Mouse (Mus musculus) intestine, postnatal 0 days (tissue): ENCODE data around the gene Ugt1a9. TPM values are rescaled to one million over a fixed set of nuclear protein-coding genes. Genes with fewer than 3 reads are reported as not detected.
"Not testable (repeated sequence)": the region's sequence is repeated elsewhere in the genome, so short reads cannot be mapped to it uniquely, and the experiment has no call there.

Source experiments
- ATAC-seq: fragments of 200-750 bp; cut with Nextera tagmentation; 2 replicates; pipeline ENCODE4 v1.8.0; 2017; ENCODE audit warnings: mild to moderate bottlenecking, moderate TSS enrichment, moderate library complexity
- H3K27ac ChIP-seq: fragments of 300-500 bp; sonication (generic); 2 replicates; pipeline ENCODE4 v1.5.1; 2014; ENCODE audit warnings: mild to moderate bottlenecking, low read depth, low read length, moderate library complexity
- H3K27me3 ChIP-seq: fragments of 300-500 bp; sonication (generic); replicated peaks from 2 replicates; pipeline ENCODE4 v1.6.1; 2014; ENCODE audit warnings: low read length, mixed read lengths; ENCODE audit not compliant: control insufficient read depth, insufficient read depth
- H3K36me3 ChIP-seq: fragments of 300-500 bp; sonication (generic); 2 replicates; pipeline ENCODE4 v1.6.1; 2014; ENCODE audit warnings: mild to moderate bottlenecking, moderate library complexity; ENCODE audit not compliant: control insufficient read depth, insufficient read depth
- H3K4me1 ChIP-seq: fragments of 300-500 bp; sonication (generic); replicated peaks from 2 replicates; pipeline ENCODE4 v1.6.1; 2014; ENCODE audit warnings: antibody characterized with exemption, low read length, mixed read lengths; ENCODE audit not compliant: control insufficient read depth, insufficient read depth
- H3K4me2 ChIP-seq: fragments of 300-500 bp; sonication (generic); replicated peaks from 2 replicates; pipeline ENCODE4 v1.6.1; 2014; ENCODE audit warnings: low read depth, mild to moderate bottlenecking, moderate library complexity
- H3K4me3 ChIP-seq: fragments of 300-500 bp; sonication (generic); 2 replicates; pipeline ENCODE4 v1.5.1; 2014; ENCODE audit warnings: low read depth, low read length
- H3K9ac ChIP-seq: fragments of 300-500 bp; sonication (generic); 2 replicates; pipeline ENCODE4 v1.6.1; 2014; ENCODE audit warnings: mild to moderate bottlenecking, low read depth, low read length
- H3K9me3 ChIP-seq: fragments of 300-500 bp; sonication (generic); 2 replicates; pipeline ENCODE4 v1.6.1; 2016; ENCODE audit warnings: mixed run types; ENCODE audit not compliant: control insufficient read depth
- CTCF ChIP-seq: sonication (generic); IDR thresholded peaks from 2 replicates; pipeline ENCODE4 v1.5.1; 2016; ENCODE audit warnings: low read depth, mild to moderate bottlenecking, control low read depth, antibody characterized with exemption, moderate library complexity
- WGBS: fragments of 180-500 bp; shearing (Covaris S2); extraction: QIAGEN DNeasy Blood & Tissue Kit; methylation state at CpG from one replicate; pipeline ENCODE4 v1.1.7; 2014; 5-methylcytosine and 5-hydroxymethylcytosine counted together
- polyA plus RNA-seq: library from polyadenylated mRNA; unstranded; fragments of >200 nt; fragmentation: Nextera tagmentation; extraction: Ambion mirVana; gene quantifications from 2 replicates; pipeline ENCODE4 v1.2.1, GENCODE M21; 2015

The Ugt1a9 gene
- polyA plus RNA-seq, 1 experiment from 2014 or later = 38.4 TPM

DNA sequence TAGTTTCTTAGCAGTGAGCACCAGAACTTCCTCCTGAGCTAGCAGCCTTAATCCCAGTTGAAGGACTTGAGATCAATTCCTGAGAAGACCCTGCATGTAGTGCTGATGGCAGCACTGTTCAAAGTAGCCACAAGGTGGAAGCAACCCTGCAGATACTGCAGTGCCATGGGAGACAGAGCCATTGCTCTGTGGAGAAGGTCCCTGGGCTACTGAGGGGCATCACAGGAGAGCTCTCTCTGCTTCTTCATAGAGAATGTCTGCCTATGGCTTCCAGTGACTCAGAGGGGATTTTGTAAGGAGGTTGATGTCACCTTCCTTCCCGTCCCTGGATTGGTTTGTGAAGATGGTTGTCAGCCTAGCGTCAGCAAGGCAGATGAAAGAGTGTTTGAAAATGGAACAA lies 79.5 kb downstream of the Ugt1a9 start:
- not testable (repeated sequence) for H3K4me2 ChIP-seq, ATAC-seq, H3K9me3 ChIP-seq, H3K4me1 ChIP-seq, H3K36me3 ChIP-seq, H3K4me3 ChIP-seq, H3K9ac ChIP-seq, H3K27me3 ChIP-seq, H3K27ac ChIP-seq
- WGBS = 78% methylated on average over 2 of the region's 2 CpGs
- peak; percentile 66 for TF ChIP-seq CTCF

DNA sequence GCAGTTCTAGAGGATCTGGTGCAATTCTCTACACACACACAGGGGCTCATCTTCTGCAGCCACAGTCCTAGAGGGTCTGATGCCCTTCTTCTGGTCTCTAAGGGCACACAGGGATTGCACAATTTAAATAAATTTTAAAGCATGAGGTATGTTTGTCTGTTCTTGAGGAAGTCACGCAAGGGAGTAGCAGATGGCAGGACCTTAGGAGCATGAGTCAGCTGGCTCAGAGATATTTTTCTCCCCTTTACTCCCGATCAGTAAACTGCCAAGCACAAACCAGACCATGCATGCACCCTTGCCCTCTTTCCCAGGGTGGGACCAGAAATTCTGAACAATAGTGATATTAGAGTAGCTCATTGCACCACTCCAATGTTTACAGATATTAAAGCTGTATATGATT lies 87.8 kb downstream of the Ugt1a9 start:
- Histone ChIP-seq H3K4me3 (no peak overlapping the region), H3K4me1 (no peaks in the 10 kb centered on the region), H3K27me3 (no peaks in the 10 kb centered on the region), H3K4me2 (no peak overlapping the region), H3K36me3 (no peaks in the 10 kb centered on the region), H3K9me3 (no peaks in the 10 kb centered on the region), H3K9ac (no peak overlapping the region), H3K27ac (no peak overlapping the region)
- ATAC-seq = peak; percentile 31
- 24% methylated on average over 2 of the region's 2 CpGs for WGBS
- TF ChIP-seq CTCF = no peak

- Histone ChIP-seq H3K27ac (no peak within 1 kb of the TSS), H3K4me3 (no peak within 1 kb of the TSS), H3K36me3 (no peaks in the 10 kb centered on the region), H3K9me3 (no peaks in the 10 kb centered on the region; the same call in 1 of the 2 replicates), H3K27me3 (no peaks in the 10 kb centered on the region), H3K9ac (no peak within 1 kb of the TSS), H3K4me2 (no peak within 1 kb of the TSS), H3K4me1 (no peaks in the 10 kb centered on the region)
- no peak for TF ChIP-seq CTCF
- ATAC-seq = no peak
- WGBS = 78% methylated on average over 5 of the region's 5 CpGs
Observed at GRCm38 (mm10) chr1:88165711-88166110, 95.1 kb downstream of the Ugt1a9 start, which contains the start of gene Ugt1a5. TSS of gene Ugt1a5 (plus strand) at chr1:88166012.

DNA sequence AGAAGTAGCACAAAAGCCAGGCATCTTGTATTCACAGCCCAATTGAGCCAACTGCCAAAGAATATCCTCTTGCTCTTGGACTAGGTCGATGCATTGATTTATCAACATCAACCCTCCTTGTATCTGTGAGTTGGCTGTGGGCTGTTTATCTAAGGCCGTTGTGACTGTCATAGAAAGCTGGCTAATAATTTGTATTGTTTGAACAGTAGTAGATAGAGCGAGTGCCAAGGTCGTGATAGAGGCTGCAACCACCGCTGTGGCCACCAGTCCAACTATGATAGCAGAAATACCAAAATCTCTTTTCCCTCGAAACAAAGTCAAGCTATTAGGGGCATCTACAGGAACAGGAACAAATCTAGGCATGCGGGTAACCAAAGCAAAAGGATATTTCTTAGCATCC lies 101.6 kb downstream of the Ugt1a9 start:
- not testable (repeated sequence) for H3K4me1 ChIP-seq, H3K9me3 ChIP-seq, H3K36me3 ChIP-seq, H3K4me2 ChIP-seq, H3K4me3 ChIP-seq, H3K27ac ChIP-seq, ATAC-seq, H3K9ac ChIP-seq, H3K27me3 ChIP-seq
- WGBS = 70% methylated on average over 5 of the region's 7 CpGs

DNA sequence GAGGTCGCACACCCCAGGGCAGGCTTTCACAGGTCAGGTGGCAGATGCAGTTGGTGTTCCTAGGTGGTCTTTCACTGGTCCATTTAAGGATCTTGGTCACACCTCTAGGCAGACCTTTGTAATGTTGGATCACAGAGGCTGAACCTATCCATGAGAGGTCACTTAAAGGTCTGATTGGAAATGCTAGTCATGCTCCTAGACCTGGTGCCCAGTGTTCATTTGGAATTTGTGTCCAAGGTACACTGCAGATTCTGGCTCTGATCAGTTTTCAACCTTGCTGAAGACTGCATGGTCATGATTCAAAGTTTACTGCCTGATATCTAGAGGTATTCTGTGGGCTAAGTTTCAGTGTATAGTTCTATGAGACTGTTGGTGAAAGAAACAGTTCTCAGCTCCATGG lies 109.1 kb downstream of the Ugt1a9 start:
- H3K4me3 ChIP-seq = no peak overlapping the region
- no peak overlapping the region for H3K27ac ChIP-seq
- WGBS = 95% methylated on average over 1 of the region's 1 CpGs
- ATAC-seq = no peak
- no peaks in the 10 kb centered on the region for H3K4me1 ChIP-seq
- H3K27me3 ChIP-seq = no peaks in the 10 kb centered on the region
- no peak overlapping the region for H3K4me2 ChIP-seq
- no peak overlapping the region for H3K9ac ChIP-seq
- peaks cover 3% of the 10 kb centered on the region; the same call in 1 of the 2 replicates for H3K36me3 ChIP-seq
- H3K9me3 ChIP-seq = peaks cover 3% of the 10 kb centered on the region; the same call in 1 of the 2 replicates
- no peak for TF ChIP-seq CTCF

- 68% methylated on average over 5 of the region's 5 CpGs for WGBS
- no peaks in the 10 kb centered on the region for H3K9me3 ChIP-seq
- TF ChIP-seq CTCF = no peak
- no peak overlapping the region for H3K27ac ChIP-seq
- H3K9ac ChIP-seq = no peak overlapping the region
- no peak overlapping the region for H3K4me2 ChIP-seq
- peak; percentile 53 for ATAC-seq
- no peak overlapping the region for H3K4me3 ChIP-seq
- H3K4me1 ChIP-seq = no peaks in the 10 kb centered on the region
- no peaks in the 10 kb centered on the region for H3K27me3 ChIP-seq
- no peaks in the 10 kb centered on the region for H3K36me3 ChIP-seq
Observed at GRCm38 (mm10) chr1:88186325-88186935, 115.8 kb downstream of the Ugt1a9 start.

DNA sequence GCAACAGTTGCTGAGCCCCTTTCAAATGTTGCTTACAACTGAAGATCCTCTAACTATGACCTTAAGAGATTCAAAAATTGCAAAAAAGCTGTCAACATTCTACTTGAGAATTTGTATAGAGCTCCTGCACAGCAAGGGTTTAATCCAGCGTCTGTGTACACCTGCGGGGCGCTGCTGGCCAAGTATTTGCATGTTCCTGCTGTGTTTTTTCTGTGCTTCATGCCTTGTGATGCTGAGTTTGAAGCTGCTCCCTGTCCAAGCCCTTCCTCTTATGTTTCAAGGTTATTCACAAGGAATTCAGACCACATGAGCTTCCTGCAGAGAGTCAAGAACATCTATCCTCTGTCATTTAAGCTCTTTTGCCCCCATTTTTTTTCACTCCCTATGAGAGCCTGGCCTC lies 121.5 kb downstream of the Ugt1a9 start:
- Histone ChIP-seq H3K36me3 (no peaks in the 10 kb centered on the region), H3K4me2 (no peak overlapping the region), H3K4me1 (no peaks in the 10 kb centered on the region), H3K9ac (no peak overlapping the region), H3K27ac (no peak overlapping the region), H3K4me3 (no peak overlapping the region), H3K9me3 (no peaks in the 10 kb centered on the region), H3K27me3 (no peaks in the 10 kb centered on the region)
- TF ChIP-seq CTCF = no peak
- ATAC-seq = no peak
- WGBS = 72% methylated on average over 3 of the region's 3 CpGs
